Mouse (Mus musculus) T-helper 1 cell (primary cell): Measurements from ENCODE around the gene Rprd1b.

ENCODE experiments used
- in situ Hi-C: fragments of 300-600 bp; cut with MboI, MseI; formaldehyde crosslinking; loops from one replicate; pipeline ENCODE4 v1.15.1; 2025; ENCODE audit warnings: high pct_unique_total_duplicates

Rprd1b gene

DNA sequence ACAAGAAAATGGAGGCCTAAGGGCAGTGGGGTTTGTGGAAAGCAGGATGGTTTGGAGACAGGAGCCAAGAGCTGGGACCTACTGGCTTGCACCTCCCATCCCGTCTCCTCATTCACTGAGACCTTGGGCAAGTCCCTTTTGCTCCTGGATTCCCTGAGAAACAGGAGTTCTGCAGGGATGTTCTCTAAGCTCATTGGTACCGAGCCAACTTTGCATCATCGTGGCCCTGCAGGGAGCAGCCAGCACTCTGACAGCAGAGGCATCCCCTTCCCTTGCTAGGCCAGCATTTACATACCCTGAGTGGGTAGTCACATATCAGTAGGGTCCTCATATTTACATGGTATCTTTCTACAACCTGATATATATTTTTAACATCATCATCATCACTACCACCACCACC, 92.6 kb downstream of the Rprd1b start:
- in situ Hi-C loops = no loop called here

DNA sequence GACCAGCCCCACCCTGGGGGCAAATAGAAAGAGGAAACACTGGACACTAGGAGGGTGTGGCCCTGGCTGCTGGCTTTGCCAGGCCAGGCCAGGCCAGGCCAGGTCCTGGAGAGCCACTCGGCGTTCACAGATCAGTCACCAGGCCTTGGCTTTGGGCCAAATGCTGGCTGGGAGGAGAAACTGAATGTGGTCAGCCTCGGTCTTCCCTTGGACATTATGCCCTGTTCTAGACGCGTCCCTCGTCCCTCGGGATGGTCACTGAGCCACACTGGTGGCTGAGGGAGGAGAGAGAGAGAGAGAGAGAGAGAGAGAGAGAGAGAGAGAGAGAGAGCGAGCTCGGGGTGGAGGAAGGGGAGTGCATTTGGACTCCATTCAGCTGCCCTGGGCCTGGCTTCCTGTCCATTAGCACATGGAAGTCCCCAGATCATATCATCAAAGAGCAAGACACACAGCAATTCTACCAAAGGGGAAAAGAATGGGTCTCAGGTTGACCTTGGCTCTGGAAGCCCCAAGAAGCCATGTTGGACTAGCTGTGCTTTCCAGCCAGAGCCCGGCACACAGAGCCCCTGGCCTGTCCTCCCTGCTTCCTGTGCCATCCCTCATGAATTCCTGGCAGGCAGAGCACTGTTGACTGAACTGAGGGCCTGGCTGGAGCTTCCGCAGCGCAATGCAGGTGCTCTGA, 93.5 kb downstream of the Rprd1b start:
- in situ Hi-C loops = no loop called here

DNA sequence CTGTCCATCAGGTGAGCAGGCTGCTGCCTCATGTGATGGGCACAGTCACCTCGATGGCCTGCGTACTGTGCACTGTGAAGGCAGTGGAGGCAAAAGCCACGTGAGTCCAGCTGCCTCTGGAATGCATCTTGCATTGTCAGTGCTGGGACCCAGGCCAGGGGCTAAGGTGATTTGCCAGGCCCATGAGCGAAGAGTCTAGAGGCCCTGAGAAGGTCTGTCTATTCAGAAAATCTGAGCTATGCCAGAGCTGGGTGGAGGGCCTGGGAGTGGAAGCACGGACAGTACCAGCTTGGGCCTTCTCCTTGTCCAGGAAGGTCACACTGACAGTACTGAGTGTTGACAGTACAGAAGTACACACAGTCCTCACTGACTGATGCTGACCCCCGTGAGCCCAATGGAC, 94.5 kb downstream of the Rprd1b start:
- in situ Hi-C loops = no loop called here

DNA sequence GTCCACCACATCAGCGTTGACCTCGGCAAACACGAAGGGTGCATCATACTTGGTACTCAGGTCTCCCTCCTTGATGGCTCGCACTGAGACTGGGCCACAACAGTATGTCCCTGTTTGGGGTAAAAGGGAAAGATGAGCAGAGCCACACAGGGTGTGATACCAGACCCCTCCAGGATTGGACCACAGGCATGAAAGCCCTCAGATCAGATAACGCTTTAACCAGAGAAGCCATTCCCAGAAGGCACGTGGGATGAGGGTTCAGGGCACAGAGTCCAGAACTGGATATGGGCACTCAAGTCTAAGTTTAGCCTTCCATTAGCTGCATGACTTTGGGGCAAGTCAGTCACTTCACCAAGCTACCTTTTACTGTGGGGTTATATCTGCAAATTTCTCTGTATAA, 98.9 kb downstream of the Rprd1b start:
- in situ Hi-C loops = loop anchor here (25.0 kb wide), 1 partner anchor 1690 kb away; no protein-coding TSS in a partner anchor

DNA sequence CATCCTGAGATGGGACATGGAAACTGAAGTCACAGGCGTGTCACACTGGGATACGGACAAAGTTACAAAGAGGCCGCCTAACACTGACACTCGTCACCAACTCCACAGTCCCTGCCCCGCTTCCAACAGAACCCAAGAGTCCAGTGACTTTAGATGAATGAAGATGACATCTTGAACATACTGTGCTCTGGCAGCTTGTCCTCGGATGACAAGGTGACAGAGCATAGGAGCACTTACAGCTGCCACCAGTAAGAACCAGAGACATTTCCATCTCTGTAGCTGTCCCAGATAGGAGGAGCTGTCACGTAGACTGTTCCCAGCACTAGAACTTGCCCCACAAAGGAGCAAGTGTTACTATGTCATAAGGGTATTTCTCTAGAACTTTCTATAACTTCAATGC, 99.6 kb downstream of the Rprd1b start:
- in situ Hi-C loops = loop anchor here (25.0 kb wide), 1 partner anchor 1691 kb away; no protein-coding TSS in a partner anchor

DNA sequence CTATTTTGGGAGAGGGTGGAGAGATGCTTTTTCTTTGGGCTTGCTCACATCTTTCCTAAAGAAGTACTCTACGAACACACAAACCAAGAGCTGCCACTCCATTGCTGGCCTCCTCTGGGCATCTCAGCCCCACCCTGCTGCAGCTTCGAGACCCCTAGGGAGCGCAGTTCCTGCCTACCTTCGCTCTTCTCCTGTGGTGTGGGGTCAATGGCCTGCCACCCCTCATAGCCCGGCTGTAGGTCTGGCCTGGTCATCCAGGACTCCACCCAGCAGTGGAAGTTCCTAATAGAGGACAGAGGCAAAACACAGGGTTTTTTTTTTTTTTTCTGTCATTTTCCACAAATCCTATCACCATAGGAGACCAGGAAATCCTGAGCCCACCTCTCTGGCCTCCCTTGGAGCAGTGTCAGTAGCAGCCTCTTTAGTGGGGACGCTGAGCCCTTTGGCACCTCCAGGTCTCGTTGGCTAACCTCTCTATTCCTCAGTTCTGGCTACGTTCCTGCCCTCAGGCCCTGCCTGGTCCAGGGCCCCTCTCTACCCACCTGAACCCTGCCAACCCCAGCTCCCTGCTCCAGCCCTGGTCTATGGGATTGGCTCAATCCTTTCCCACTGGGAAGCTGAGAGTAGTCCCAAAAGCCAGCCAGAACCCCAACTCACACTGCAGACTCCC, 100.3 kb downstream of the Rprd1b start:
- in situ Hi-C loops = loop anchor here (25.0 kb wide), 1 partner anchor 1691 kb away; no protein-coding TSS in a partner anchor

DNA sequence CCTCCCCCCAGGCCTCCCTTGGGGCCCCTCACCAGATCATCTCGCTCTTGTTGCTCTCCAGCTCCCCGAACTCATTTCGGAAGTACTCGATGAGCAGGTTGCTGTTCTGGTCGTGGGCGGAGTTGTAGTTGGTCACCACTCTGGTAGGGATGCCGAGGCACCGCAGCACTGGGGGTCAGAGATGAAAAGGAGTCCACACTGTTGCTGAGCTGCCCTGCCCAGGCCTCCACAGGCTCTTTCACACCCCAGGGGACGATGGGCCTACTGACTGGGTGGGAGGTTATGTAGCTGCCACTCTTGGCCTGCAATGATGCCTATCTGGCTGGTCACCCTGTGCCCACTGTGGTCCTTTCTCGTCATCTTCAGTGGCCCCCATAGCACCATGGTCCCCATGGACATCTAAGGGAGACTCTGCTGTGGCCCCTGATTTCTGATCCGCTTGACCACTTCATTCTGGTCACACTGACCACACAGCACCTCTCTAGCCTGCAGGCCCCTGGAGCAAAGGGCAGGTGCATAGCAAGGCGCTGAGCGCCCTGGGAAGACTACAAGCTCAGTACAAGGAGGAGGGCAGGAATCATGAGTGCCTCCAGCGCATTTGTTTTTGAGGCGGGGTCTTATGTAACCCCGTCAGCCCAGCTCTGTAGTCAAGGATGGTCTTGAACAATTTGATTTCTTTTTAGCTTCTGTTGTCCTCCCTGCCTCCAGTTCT, 101.2 kb downstream of the Rprd1b start:
- in situ Hi-C loops = loop anchor here (25.0 kb wide), 1 partner anchor 1692 kb away; no protein-coding TSS in a partner anchor

DNA sequence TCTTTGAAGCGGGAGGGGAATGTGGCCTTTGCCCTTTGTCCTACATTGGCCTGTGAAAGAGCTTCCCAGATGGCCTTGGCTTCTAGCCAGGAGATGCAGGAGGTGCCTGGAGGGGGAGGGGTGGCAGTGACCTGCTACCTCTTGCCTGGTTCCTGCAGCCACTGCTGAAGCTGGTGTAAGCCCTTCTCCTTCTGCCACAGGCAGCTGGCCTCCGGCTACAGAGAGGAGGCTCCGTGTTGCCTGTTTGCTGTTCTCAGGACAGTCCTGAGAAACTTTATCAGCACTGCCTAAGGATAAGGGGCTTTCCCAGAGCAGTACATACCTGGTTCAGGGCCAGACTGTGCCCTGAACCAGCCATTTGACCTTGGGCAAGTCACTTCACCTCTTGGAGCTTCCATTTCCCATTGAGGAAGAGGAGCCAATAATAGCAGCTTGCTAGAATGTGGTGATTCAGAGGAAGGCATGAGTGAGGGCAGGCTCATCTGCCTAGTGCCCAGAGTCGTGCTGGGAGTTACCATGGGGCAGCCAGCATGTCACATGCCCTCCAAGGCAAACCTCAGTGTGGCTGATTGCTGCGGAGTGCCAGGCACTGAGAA, 102.2 kb downstream of the Rprd1b start:
- in situ Hi-C loops = loop anchor here (25.0 kb wide), 1 partner anchor 1693 kb away; no protein-coding TSS in a partner anchor

DNA sequence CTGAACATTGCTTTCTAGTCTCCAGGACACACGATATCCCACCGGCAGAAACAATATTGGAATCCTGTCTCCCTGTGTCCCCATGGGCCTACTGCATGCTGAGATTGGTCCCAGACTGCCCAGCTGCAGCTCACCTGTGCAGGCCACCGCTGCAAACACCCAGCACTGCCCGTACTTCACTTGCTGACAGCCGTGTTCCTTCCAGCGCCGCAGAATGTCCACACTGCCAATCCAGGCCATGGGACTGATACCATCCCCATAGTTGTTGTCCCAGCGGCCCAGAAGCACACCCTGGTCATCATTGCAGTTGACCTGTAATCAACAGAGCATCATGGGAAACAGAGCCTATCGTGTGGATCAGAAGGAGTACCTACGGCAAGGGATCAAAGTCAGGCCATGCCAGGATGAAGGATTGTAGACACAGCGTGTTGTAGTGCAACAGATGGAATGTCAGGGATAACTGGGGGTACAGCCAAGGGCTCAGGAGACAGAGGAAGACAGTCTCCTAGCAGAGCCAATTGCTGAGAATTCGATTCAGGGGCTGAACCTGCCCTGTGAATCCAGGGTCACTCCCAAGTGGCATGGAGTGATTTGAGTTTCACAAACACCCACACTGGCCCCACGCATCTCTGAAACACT, 103.0 kb downstream of the Rprd1b start:
- in situ Hi-C loops = loop anchor here (25.0 kb wide), 1 partner anchor 1694 kb away; no protein-coding TSS in a partner anchor

DNA sequence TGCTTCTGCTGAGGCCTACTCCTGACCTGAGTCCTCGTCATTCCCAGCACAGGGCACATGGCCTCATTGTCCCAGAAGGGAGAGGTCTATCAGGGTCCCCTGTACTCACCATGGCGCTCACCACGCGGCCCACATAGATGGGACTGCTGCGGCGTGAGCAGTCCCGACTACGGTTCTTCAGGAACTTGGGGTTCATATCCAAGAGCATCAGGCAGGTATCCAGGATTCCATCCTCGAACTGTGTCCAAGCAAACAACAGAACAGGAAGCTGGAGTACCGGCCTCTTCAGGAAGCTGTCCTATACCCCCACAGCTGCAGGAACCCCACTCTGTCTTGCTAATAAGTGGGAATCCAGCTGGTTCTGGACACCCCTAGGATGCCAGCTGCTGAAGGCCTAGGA, 104.0 kb downstream of the Rprd1b start:
- in situ Hi-C loops = loop anchor here (25.0 kb wide), 1 partner anchor 1695 kb away; no protein-coding TSS in a partner anchor

DNA sequence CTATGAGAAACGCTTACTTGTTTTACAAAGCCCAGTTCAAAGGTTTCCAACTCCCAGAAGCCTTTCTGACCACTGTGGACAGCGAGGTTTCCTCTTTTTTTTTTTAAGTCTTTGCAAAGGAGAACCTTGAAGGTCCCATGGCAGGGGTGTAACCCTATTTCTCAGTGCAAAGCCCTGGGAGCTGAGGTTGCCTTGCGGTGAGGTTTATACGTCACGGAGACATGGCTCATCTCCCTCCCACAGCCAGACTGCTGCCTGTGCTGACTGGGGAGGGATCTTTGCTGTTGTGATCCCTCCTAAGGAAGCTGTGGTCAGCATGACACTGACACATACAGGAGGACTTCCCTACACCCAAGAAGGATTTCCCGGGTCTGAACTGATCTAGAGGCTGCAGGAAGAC, 104.8 kb downstream of the Rprd1b start:
- in situ Hi-C loops = loop anchor here (25.0 kb wide), 1 partner anchor 1696 kb away; no protein-coding TSS in a partner anchor

DNA sequence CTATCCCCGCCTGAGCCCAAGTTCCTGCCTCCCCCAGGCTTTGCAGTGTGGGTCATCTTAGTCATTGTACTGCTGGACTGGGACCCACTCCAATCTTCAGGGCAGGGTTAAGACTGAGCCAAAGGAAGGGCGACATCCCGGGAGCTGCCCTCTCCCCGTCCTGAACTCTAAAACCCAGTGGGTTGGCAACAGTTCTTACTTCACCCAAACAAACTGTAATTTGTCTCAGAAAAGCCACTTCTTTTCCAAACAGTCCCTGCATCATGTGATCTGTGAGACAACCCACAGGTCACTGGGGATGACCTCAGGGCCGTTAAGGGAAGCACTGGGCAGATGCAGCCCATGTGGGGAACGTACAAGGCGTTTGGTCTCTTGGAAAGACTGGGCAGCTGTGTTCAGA, 107.9 kb downstream of the Rprd1b start:
- in situ Hi-C loops = loop anchor here (25.0 kb wide), 1 partner anchor 1699 kb away; no protein-coding TSS in a partner anchor

DNA sequence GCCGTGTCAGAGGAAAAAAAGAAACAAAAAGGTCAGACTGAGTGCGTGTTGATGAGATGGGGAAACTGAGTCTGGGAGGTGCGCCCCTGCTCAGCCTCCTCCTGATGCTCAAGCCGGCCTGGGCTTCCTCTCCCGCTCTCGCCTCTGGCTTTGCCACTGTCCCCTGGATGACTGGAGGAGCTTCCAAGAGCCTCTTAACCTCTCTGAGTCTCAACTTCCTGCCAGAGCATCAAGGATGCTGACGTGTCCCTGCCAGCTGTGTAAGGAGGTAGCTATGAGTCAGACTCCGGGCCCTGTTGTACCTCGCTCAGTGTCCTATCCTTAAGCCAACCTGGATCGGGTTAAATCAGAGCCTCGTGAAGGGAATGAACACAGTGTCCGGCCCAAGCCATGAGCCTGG, 109.5 kb downstream of the Rprd1b start:
- in situ Hi-C loops = loop anchor here (25.0 kb wide), 1 partner anchor 1700 kb away; no protein-coding TSS in a partner anchor

DNA sequence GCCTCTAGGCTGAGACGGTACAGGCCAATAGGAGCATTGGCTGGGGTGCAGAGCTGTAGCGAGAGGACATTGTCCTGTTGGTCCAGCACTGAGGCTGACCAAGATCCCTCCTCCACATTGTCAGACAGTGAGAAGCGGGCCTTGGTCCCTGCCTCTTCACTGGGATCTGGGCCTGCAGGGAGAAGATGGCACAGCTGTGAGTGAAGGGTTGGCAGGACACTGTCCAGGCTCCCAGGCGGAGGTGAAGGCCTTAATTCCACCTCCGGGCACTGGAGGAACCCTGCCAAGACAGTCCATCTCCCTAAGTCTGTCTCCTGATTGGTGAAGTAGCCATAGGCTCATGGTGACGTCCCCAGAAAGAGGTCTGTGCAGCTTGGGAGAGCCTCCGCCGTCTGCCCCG, 110.5 kb downstream of the Rprd1b start:
- in situ Hi-C loops = loop anchor here (25.0 kb wide), 1 partner anchor 1701 kb away; no protein-coding TSS in a partner anchor

DNA sequence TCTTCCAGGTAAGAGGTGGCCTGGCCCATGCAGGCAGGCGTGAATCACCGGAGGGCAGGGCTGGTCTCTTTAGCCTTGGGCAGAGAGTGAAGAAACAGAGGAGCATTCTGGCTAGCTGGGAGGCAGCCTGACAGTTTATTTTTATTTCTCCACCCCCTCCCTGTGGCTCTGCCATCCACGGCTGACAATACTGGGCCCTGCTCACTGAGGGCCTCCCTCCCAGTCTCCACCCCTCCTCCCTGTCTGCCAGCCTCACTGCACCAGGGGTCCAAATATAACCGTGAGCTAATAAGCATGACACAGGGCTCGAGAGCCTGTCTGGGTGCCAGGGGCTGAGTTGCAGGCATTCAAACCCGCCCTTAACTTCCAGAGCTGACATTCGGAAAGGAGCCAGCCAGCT, 111.3 kb downstream of the Rprd1b start:
- in situ Hi-C loops = loop anchor here (25.0 kb wide), 1 partner anchor 1702 kb away; no protein-coding TSS in a partner anchor

DNA sequence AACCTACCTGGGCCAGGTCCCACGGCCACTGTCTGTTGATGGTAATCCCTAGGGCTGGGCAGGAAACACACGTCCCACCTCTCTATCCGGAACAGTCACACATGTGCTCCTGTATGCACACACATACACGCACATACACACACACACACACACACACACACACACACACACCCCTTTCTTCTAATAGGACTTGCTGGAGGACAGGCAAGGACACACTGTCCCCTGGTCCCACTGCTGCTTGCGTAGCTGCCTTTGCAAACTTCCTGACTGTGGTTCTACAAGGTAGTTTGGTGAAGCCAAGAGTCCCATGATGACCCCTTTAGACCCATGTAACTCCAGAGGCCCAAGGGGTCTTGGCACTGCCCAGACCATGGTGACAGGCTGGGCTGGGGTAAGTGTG, 112.4 kb downstream of the Rprd1b start:
- in situ Hi-C loops = loop anchor here (25.0 kb wide), 1 partner anchor 1703 kb away; no protein-coding TSS in a partner anchor

DNA sequence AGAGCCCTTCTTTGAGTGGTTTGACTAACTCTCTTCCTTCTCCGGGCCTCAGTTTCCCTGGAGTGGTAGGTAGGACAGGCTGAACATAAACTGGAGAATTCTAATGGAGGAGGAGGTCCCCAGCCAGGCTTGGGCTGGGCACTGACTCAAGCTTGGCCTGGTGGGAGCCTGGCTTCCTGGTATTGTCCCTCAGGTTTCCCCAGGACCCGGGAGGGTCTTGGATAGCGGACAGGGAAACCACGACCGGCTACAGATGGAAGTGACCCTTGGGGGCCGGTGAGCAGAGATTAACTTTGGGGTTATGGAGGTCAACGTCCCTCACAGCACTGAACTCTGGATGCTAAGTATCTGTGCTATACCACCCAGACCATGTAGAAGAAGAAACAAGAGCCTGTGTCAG, 113.0 kb downstream of the Rprd1b start:
- in situ Hi-C loops = loop anchor here (25.0 kb wide), 1 partner anchor 1704 kb away; no protein-coding TSS in a partner anchor

DNA sequence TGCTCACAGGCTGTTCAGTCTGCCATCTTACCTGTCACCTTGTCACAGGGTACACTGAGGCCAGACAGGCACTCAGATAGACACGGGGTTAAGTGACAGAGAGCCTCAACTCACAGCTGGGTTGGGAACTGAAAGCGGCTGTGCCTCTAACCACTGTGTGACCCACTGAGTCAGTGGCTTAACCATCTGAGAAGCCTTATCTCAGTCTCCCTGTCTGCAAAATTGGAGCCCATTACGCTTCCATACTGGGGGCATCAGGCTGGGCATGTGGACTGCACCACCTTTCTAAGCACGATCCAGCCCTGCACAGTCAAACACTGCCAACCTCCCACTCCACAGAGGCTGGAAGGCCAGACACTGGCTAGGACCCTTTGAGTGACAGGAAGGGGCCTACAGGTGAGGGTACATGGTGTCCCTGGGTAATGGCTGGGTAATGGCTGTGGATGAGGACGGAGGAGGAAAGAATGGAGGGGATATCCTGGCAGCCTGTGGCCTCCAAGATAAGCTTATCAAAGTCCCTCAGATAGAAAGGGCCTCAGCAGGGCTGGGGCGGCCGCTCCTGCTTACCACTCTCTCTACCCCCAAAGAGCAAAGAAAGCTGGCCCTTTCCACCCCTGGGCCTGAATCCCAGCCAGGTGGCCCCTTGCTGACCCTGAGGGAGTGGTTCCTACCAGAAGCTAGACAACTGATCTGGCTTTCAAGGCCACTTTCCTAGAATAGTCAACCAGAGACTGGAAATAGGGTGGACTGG, 113.6 kb downstream of the Rprd1b start:
- in situ Hi-C loops = loop anchor here (25.0 kb wide), 1 partner anchor 1705 kb away; no protein-coding TSS in a partner anchor

DNA sequence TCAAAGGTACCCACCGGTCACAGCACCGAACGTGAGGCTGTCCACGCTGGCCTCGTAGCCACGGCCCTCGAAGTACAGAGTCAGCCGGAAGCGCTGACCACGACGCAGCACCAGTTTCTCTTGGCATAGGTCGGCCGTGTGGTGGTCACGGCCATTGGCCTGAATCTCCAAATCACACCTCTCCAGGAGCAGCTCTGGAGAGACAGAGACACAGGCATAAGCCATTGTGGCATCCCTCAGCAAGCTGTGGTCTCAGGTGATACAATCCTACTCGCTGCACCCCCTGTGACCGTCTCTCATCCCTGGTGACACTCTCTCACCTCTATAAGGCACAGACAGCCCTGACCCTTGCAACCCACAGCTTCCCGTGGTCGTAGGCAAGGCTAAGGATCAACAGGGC, 114.7 kb downstream of the Rprd1b start:
- in situ Hi-C loops = loop anchor here (25.0 kb wide), 1 partner anchor 1706 kb away; no protein-coding TSS in a partner anchor

DNA sequence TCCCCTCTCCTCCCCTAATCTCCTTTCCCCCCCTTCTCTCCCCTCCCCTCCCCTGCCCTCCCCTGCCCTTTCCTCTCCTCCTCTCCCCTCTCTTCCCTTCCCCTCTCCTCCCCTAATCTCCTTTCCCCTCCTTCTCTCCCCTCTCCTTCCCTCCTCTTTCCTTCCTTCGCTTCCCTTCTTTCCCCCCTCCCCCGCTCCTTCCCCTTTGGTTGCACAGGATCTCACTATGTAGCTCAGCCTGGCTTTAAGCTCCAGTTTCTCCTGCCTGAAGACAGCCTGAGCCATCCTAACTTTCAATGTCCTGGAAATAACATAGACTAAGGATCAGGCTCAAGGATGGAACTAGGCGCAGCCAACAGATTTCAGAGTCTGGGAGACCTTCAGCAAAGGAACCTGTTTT, 115.5 kb downstream of the Rprd1b start:
- in situ Hi-C loops = loop anchor here (25.0 kb wide), 1 partner anchor 1707 kb away; no protein-coding TSS in a partner anchor
